Mouse (Mus musculus) gastrocnemius, adult 18-20 months (tissue): Measurements from ENCODE around the gene Olfr139. TPM values are rescaled to one million over a fixed set of nuclear protein-coding genes. Genes with fewer than 3 reads are reported as not detected.

ENCODE experiments used
- DNase-seq: peaks from one replicate; pipeline ENCODE4 v3.0.0; 2021; ENCODE audit warnings: low spot score
- long read RNA-seq, 2 experiments: library from polyadenylated mRNA; stranded (forward); transcript quantifications; one replicate each; pipeline ENCODE4 v2.0.0; 2021
- total RNA-seq, 2 experiments: library from RNA; stranded (reverse); gene quantifications; 2 replicates each; pipeline ENCODE4 v1.2.3; 2021

Olfr139 gene
- total RNA-seq: not detected
- long read RNA-seq, experiment 1: 0 reads
- long read RNA-seq, experiment 2: 0 reads

DNA sequence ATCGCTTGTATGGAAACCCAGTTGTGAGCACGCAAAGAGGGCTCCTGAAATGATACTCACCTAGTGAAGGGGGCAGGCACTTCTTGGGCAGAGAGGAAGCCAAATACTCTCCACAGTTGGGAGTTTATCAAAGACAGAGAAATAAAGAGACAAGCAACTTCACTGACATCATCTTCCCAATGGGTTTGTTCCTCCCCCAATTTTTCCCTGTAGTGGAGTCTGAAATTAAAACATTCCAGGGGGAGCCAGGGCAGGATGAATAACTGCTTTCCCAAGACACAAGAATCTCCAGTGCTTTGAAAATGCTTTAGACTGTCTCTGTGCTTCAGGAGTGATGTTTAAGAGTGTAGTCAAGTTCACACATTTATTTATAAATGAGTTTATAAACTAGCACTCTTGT lies at the start of gene Olfr139, which contains the start of gene Olfr399:
Gene Olfr139, minus strand, starts transcription at position 101 of the 400 bp plus-strand sequence.
Gene Olfr399, minus strand, starts transcription at position 165 of the 400 bp plus-strand sequence.
- DNase-seq: no peak

DNA sequence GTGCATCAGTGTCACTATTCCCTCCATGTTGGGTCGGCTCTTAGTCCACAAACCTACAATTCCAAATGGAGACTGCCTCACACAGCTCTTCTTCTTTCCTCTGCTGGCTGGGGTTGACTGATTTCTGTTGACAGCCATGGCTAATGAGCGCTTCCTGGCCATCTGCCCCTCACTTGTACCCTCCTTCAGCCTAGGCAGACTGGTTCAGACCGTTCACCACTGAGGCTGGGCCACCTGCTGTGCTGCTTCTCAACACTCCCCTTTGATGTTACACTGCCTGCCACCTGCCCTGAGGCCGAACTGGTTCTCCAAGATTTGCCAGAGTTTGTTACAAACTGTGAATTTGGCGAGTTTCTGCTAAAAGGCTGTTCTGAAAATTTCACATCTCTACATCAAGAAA lies 48.7 kb upstream of the Olfr139 start:
- DNase-seq: no peak

GRCm38 (mm10) chr11:74101507-74101906 lies 45.2 kb upstream of the Olfr139 start:
- no peak for DNase-seq

DNA sequence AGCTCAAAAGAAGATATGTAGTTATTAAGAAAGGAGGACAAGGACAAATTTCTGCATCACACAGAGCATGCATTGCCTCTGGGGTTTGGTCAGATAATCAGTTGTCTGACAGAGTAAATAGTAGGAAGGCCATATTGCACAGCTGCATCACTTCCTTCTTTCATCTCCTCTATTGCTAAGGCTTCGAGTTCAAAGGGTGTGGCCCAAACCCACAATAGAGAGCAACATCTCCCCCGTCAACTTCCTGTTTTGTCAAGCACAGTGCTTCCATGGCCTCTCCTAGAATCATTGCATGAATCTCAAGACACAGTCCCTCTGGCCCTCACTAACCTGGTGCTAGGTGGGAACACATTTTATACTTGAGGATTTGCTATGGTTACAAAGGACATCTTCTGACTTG lies 44.4 kb upstream of the Olfr139 start:
- DNase-seq: no peak

DNA sequence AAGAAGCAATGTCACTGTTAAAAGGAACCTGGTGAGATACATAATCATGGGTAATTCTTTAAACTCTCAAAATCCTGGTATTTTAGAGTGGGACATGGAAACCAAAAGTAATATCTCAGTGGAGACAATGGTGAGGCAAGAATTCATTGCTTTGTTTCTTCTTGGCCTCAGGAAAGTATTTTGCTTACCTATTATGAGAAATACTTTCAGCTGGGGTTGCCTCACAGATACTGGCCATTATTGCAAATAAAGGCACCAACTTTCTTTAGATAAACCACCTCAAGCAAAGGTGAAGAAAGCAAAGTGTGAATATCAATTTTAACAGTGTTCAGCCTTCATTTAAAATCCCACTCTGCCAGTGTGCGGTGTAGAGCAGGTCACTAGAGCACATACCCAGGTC lies 13.3 kb upstream of the Olfr139 start, which contains the start of gene Zfp616:
Gene Zfp616, plus strand, starts transcription at position 301 of the 400 bp plus-strand sequence.
- no peak for DNase-seq

GRCm38 (mm10) chr11:74051347-74051746 lies 5.0 kb downstream of the Olfr139 start:
- no peak for DNase-seq

Other genes with a start within 250 kb of the Olfr139 start
- gene Olfr392, start 239.5 kb downstream of the Olfr139 start, total RNA-seq: not detected
- gene Olfr393, start 205.1 kb downstream of the Olfr139 start, total RNA-seq: not detected
- not detected for gene Olfr394, start 165.8 kb downstream of the Olfr139 start, total RNA-seq
- gene Olfr395, start 147.3 kb downstream of the Olfr139 start, total RNA-seq: not detected
- gene Olfr23, start 119.9 kb downstream of the Olfr139 start, total RNA-seq: not detected
- not detected for gene Olfr397, start 95.7 kb downstream of the Olfr139 start, total RNA-seq
- not detected for gene Olfr398, start 66.1 kb downstream of the Olfr139 start, total RNA-seq
- not detected for gene Olfr399, start 64 bp upstream of the Olfr139 start, total RNA-seq
- not detected for gene Zfp616, start 13.4 kb upstream of the Olfr139 start, total RNA-seq
- not detected for gene Olfr401, start 57.2 kb upstream of the Olfr139 start, total RNA-seq
- gene Olfr402, start 97.0 kb upstream of the Olfr139 start, total RNA-seq: not detected
- gene Olfr403, start 129.7 kb upstream of the Olfr139 start, total RNA-seq: not detected
- gene Olfr43, start 154.8 kb upstream of the Olfr139 start, total RNA-seq: not detected
- not detected for gene Olfr406, start 203.3 kb upstream of the Olfr139 start, total RNA-seq
- not detected for gene Olfr59, start 227.2 kb upstream of the Olfr139 start, total RNA-seq